Mouse (Mus musculus): ENCODE measurements around the gene Spats2. TPM values are rescaled to one million over a fixed set of nuclear protein-coding genes. Genes with fewer than 3 reads are reported as not detected.

Spats2 gene
- polyA plus RNA-seq, 1 experiment from 2014 or later = 50.5 TPM

- no peak for ATAC-seq (ENCODE audit: low FRiP score, low read depth)
- H3K4me3 ChIP-seq = no peak overlapping the region
- H3K27me3 ChIP-seq = no peaks in the 10 kb centered on the region
- H3K9ac ChIP-seq = no peak overlapping the region
- H3K4me1 ChIP-seq = peaks cover 13% of the 10 kb centered on the region
- WGBS = 81% methylated on average over 6 of the region's 6 CpGs
- H3K4me2 ChIP-seq (replicated peaks) = no peak overlapping the region
- H3K36me3 ChIP-seq = peaks cover under 1% of the 10 kb centered on the region; the same call in 1 of the 2 replicates
- H3K27ac ChIP-seq = no peak overlapping the region
- no peaks in the 10 kb centered on the region for H3K9me3 ChIP-seq
Measured at GRCm38 (mm10) chr15:99255241-99255749, 129.6 kb downstream of the Spats2 start.

- Histone ChIP-seq H3K27me3 (no peaks in the 10 kb centered on the region), H3K4me1 (peaks cover 5% of the 10 kb centered on the region; the same call in 1 of the 2 replicates), H3K27ac (no peak overlapping the region), H3K9ac (no peak overlapping the region), H3K4me3 (no peak overlapping the region), H3K36me3 (no peaks in the 10 kb centered on the region), H3K4me2 (replicated peaks) (peak overlapping the region; percentile 46), H3K9me3 (no peaks in the 10 kb centered on the region)
- ATAC-seq (ENCODE audit: low FRiP score, low read depth) = 0 out of 2 replicates have a peak, but pooled peaks have one; percentile 24
- WGBS = 67% methylated on average over 8 of the region's 8 CpGs
Measured at GRCm38 (mm10) chr15:99259167-99259729, 133.5 kb downstream of the Spats2 start.

GRCm38 (mm10) chr15:99259730-99260252 is 134.1 kb downstream of the Spats2 start:
- no peaks in the 10 kb centered on the region for H3K27me3 ChIP-seq
- no peak overlapping the region for H3K9ac ChIP-seq
- no peaks in the 10 kb centered on the region for H3K36me3 ChIP-seq
- 0 out of 2 replicates have a peak, but pooled peaks have one; percentile 32 for ATAC-seq (ENCODE audit: low FRiP score, low read depth)
- WGBS = 4% methylated on average over 8 of the region's 10 CpGs
- no peak overlapping the region for H3K27ac ChIP-seq
- H3K9me3 ChIP-seq = no peaks in the 10 kb centered on the region
- peak overlapping the region; percentile 49 for H3K4me2 ChIP-seq (replicated peaks)
- H3K4me3 ChIP-seq = peak overlapping the region; percentile 17; the same call in 1 of the 2 replicates
- peaks cover 5% of the 10 kb centered on the region; the same call in 1 of the 2 replicates for H3K4me1 ChIP-seq

- Histone ChIP-seq H3K36me3 (no peaks in the 10 kb centered on the region), H3K27ac (no peak overlapping the region), H3K9me3 (no peaks in the 10 kb centered on the region), H3K27me3 (no peaks in the 10 kb centered on the region), H3K4me3 (no peak overlapping the region), H3K4me2 (replicated peaks) (no peak overlapping the region), H3K9ac (no peak overlapping the region), H3K4me1 (peaks cover 5% of the 10 kb centered on the region; the same call in 1 of the 2 replicates)
- 34% methylated on average over 10 of the region's 10 CpGs for WGBS
- no peak for ATAC-seq (ENCODE audit: low FRiP score, low read depth)
Measured at GRCm38 (mm10) chr15:99262702-99263101, 137.0 kb downstream of the Spats2 start.

Small RNA genes within 50 kb of the gene (microRNA-seq; reads per million reads assigned to microRNA genes)
- gene Mir6960 = 0.70 reads per million

Other genes with a start within 250 kb of the Spats2 start
- 18.4 and 20.1 TPM in 2 replicates for gene Rhebl1, start 231.4 kb upstream of the Spats2 start, polyA plus RNA-seq (2015; fragmentation: Nextera tagmentation; extraction: Ambion mirVana)
- gene Dhh, start 227.4 kb upstream of the Spats2 start, polyA plus RNA-seq (2015; fragmentation: Nextera tagmentation; extraction: Ambion mirVana) = 0.59 and 0.80 TPM in 2 replicates
- 22.5 and 26.1 TPM in 2 replicates for gene Lmbr1l, start 207.7 kb upstream of the Spats2 start, polyA plus RNA-seq (2015; fragmentation: Nextera tagmentation; extraction: Ambion mirVana)
- 1,632 and 1,683 TPM in 2 replicates for gene Tuba1b, start 191.4 kb upstream of the Spats2 start, polyA plus RNA-seq (2015; fragmentation: Nextera tagmentation; extraction: Ambion mirVana)
- not detected in 2 replicates for gene Gm49450, start 172.4 kb upstream of the Spats2 start, polyA plus RNA-seq (2015; fragmentation: Nextera tagmentation; extraction: Ambion mirVana)
- 1,398 and 1,426 TPM in 2 replicates for gene Tuba1a, start 172.2 kb upstream of the Spats2 start, polyA plus RNA-seq (2015; fragmentation: Nextera tagmentation; extraction: Ambion mirVana)
- 143 and 149 TPM in 2 replicates for gene Tuba1c, start 96.0 kb upstream of the Spats2 start, polyA plus RNA-seq (2015; fragmentation: Nextera tagmentation; extraction: Ambion mirVana)
- 1.0 and 1.2 TPM in 2 replicates for gene Prph, start 70.7 kb upstream of the Spats2 start, polyA plus RNA-seq (2015; fragmentation: Nextera tagmentation; extraction: Ambion mirVana)
- gene Troap, start 51.3 kb upstream of the Spats2 start, polyA plus RNA-seq (2015; fragmentation: Nextera tagmentation; extraction: Ambion mirVana) = 36.2 and 37.5 TPM in 2 replicates
- not detected in 2 replicates for gene C1ql4, start 38.1 kb upstream of the Spats2 start, polyA plus RNA-seq (2015; fragmentation: Nextera tagmentation; extraction: Ambion mirVana)
- 0.83 and 1.0 TPM in 2 replicates for gene Dnajc22, start 32.7 kb upstream of the Spats2 start, polyA plus RNA-seq (2015; fragmentation: Nextera tagmentation; extraction: Ambion mirVana)
- 0.28 and 0.37 TPM in 2 replicates for gene Kcnh3, start 98.9 kb downstream of the Spats2 start, polyA plus RNA-seq (2015; fragmentation: Nextera tagmentation; extraction: Ambion mirVana)
- gene Mcrs1, start 126.0 kb downstream of the Spats2 start, polyA plus RNA-seq (2015; fragmentation: Nextera tagmentation; extraction: Ambion mirVana) = 143 and 144 TPM in 2 replicates
- gene Prpf40b, start 169.2 kb downstream of the Spats2 start, polyA plus RNA-seq (2015; fragmentation: Nextera tagmentation; extraction: Ambion mirVana) = 77.6 and 80.3 TPM in 2 replicates
- 0.15 and 0.36 TPM in 2 replicates for gene Fam186b, start 170.0 kb downstream of the Spats2 start, polyA plus RNA-seq (2015; fragmentation: Nextera tagmentation; extraction: Ambion mirVana)
- 29.5 and 30.9 TPM in 2 replicates for gene Fmnl3, start 244.6 kb downstream of the Spats2 start, polyA plus RNA-seq (2015; fragmentation: Nextera tagmentation; extraction: Ambion mirVana)

Measured in limb, embryonic 13.5 days (tissue).